Mouse (Mus musculus) liver, adult 10 weeks (tissue): ENCODE measurements around the gene Syt10. TPM values are rescaled to one million over a fixed set of nuclear protein-coding genes. Genes with fewer than 3 reads are reported as not detected.

Source experiments
- polyA plus RNA-seq: library from polyadenylated mRNA; stranded (reverse); fragments of 350-450 nt; fragmentation: Illumina TruSeq; extraction: RNeasy Lipid Tissue Mini Kit (QIAGEN cat#74804); gene quantifications from one replicate; pipeline ENCODE4 v1.2.3, GENCODE M21; 2014; ENCODE audit warnings: low read depth, low replicate concordance

Syt10 gene
- not detected for polyA plus RNA-seq

DNA sequence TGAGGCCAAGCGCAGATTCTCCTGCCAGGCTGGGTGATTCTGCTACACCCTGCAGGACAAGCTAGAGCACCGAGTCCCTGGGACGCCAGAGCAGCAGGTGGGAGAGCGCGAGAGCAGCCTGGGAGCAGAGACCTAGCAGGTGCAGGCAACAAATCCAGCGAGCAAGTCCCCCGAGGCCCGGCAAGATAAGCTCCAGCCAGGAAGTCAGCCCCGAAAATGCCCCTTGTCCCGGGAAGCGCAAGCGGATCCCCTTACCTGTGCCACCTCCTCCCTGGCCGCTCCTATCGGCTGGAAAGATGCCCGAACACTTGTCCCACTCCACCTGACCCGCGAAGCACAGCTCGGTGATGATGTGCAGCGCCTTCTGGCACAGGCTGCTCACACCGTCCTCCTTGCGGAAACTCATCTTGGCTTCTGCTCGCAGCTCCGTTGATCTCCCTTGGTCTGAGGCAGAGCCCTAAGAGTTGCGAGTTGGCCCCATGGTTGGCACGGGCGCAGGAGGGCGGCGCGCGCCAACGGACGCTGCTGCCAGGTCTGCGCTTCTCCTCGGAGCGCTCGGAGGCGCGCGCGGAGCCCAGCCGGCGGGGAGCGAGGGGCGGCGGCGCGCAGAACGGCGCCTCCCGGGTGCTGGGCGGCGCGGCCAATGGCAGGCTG, at the start of gene Syt10:
TSS of gene Syt10 (minus strand) at position 497 of the 654 bp plus-strand sequence.

Other genes starting within 250 kb of the Syt10 start
- gene Rabl2, start 249.9 kb downstream of the Syt10 start, polyA plus RNA-seq: 3.1 TPM